17 mouse cellular contexts compared by ENCODE assay signal in genomic region chr7:66711166-66711565, GRCm38 (mm10). TPM values are rescaled to one million over a fixed set of nuclear protein-coding genes. Genes with fewer than 3 reads are reported as not detected.
DNase-seq lines count a peak whose midpoint lies in the region; ATAC-seq and TF ChIP-seq lines count a peak whose summit lies in the region.
"Had no signal": no experiment of that assay in that cellular context is flagged by ENCODE, and none has a peak within 500 bp of the region (broad histone marks: within the 10 kb centered on the region; RNA-seq: fewer than 3 reads in every experiment).

No protein-coding gene starts in this region.

- 79% methylated on average over 2 of the region's 2 CpGs for WGBS in forebrain, embryonic 14.5 days
- 79% methylated on average over 2 of the region's 2 CpGs for WGBS in forebrain, embryonic 10.5 days
- 33% methylated on average over 2 of the region's 2 CpGs for WGBS in kidney, embryonic 16.5 days
- 61% methylated on average over 2 of the region's 2 CpGs for WGBS in midbrain, embryonic 14.5 days
- 64% methylated on average over 2 of the region's 2 CpGs for WGBS in midbrain, embryonic 16.5 days
- 28% methylated on average over 2 of the region's 2 CpGs for WGBS in stomach, postnatal 0 days

- peak; percentile 75 for TF ChIP-seq CTCF in stomach, postnatal 0 days (IDR thresholded peaks at IDR 0.05; ENCODE audit: low read depth)

- no peak for ATAC-seq in forebrain, embryonic 14.5 days
- no peak for ATAC-seq in kidney, embryonic 16.5 days (ENCODE audit: low FRiP score, low TSS enrichment)
- ATAC-seq in midbrain, embryonic 14.5 days (ENCODE audit: low FRiP score, low TSS enrichment) = no peak
- no peak for ATAC-seq in midbrain, embryonic 16.5 days
- no peak for ATAC-seq in stomach, postnatal 0 days (ENCODE audit: low FRiP score, low TSS enrichment)
- ATAC-seq: intestine, embryonic 15.5 days had no signal

- DNase-seq in forebrain, embryonic 14.5 days (ENCODE audit: low spot score) = peak; percentile 36
- no peak for DNase-seq in forebrain, embryonic 10.5 days (ENCODE audit: extremely low spot score, low spot score)
- peak; percentile 28 for DNase-seq in kidney, adult 9 months
- peak; percentile 41 for DNase-seq in midbrain, embryonic 14.5 days
- no peak for DNase-seq in stomach, postnatal 0 days (ENCODE audit: low spot score)
- no peak for DNase-seq in c-Kit-positive CD71-positive TER-119-positive erythroid progenitor cells, embryonic 14.5 days (ENCODE audit: low spot score)
- DNase-seq: adrenal gland, postnatal 25 days; B cell, adult 2 months; cerebellum, adult 11 months; heart, adult 11 months; heart, postnatal 36 days had no signal

- H3K9ac ChIP-seq in forebrain, embryonic 14.5 days (ENCODE audit: low read length) = no peak overlapping the region
- H3K9ac ChIP-seq in kidney, embryonic 16.5 days (replicated peaks; ENCODE audit: low read length) = no peak overlapping the region
- H3K9ac ChIP-seq in midbrain, embryonic 14.5 days (replicated peaks; ENCODE audit: low read length) = no peak overlapping the region
- H3K9ac ChIP-seq in midbrain, embryonic 16.5 days (ENCODE audit: low read depth, low read length) = no peak overlapping the region
- H3K9ac ChIP-seq in stomach, postnatal 0 days (ENCODE audit: low read length) = no peak overlapping the region
- H3K9ac ChIP-seq: intestine, embryonic 15.5 days; liver, embryonic 15.5 days; neural tube, embryonic 15.5 days had no signal

- no peak for TF ChIP-seq EP300 in stomach, postnatal 0 days (optimal IDR thresholded peaks at IDR 0.05)

- H3K27me3 ChIP-seq in forebrain, embryonic 14.5 days (replicated peaks; ENCODE audit: control insufficient read depth, insufficient read depth, low read length) = no peaks in the 10 kb centered on the region
- H3K27me3 ChIP-seq in forebrain, embryonic 10.5 days (ENCODE audit: poor library complexity, severe bottlenecking) = no peaks in the 10 kb centered on the region
- no peaks in the 10 kb centered on the region for H3K27me3 ChIP-seq in kidney, embryonic 16.5 days (ENCODE audit: insufficient read depth, low read length)
- no peaks in the 10 kb centered on the region for H3K27me3 ChIP-seq in midbrain, embryonic 14.5 days (ENCODE audit: control insufficient read depth, insufficient read depth, low read length)
- H3K27me3 ChIP-seq in midbrain, embryonic 16.5 days (ENCODE audit: control insufficient read depth, insufficient read depth, low read depth, low read length) = no peaks in the 10 kb centered on the region
- H3K27me3 ChIP-seq in stomach, postnatal 0 days (ENCODE audit: control insufficient read depth, insufficient read depth, low read length) = no peaks in the 10 kb centered on the region
- H3K27me3 ChIP-seq: intestine, embryonic 15.5 days; liver, embryonic 15.5 days; neural tube, embryonic 15.5 days had no signal

- H3K4me2 ChIP-seq in forebrain, embryonic 14.5 days (ENCODE audit: low read length) = no peak overlapping the region
- H3K4me2 ChIP-seq in kidney, embryonic 16.5 days (replicated peaks; ENCODE audit: low read depth, low read length) = no peak overlapping the region
- H3K4me2 ChIP-seq in midbrain, embryonic 14.5 days (ENCODE audit: low read length) = no peak overlapping the region
- H3K4me2 ChIP-seq in midbrain, embryonic 16.5 days (ENCODE audit: low read length) = no peak overlapping the region
- H3K4me2 ChIP-seq in stomach, postnatal 0 days (replicated peaks; ENCODE audit: low read depth) = no peak overlapping the region
- H3K4me2 ChIP-seq: intestine, embryonic 15.5 days; liver, embryonic 15.5 days; neural tube, embryonic 15.5 days had no signal

- no peak overlapping the region for H3K27ac ChIP-seq in forebrain, embryonic 14.5 days (ENCODE audit: low read depth, low read length)
- H3K27ac ChIP-seq in forebrain, embryonic 10.5 days = no peak overlapping the region
- H3K27ac ChIP-seq in kidney, embryonic 16.5 days (ENCODE audit: low read length) = no peak overlapping the region
- H3K27ac ChIP-seq in midbrain, embryonic 14.5 days (replicated peaks; ENCODE audit: low read depth, low read length) = no peak overlapping the region
- no peak overlapping the region for H3K27ac ChIP-seq in midbrain, embryonic 16.5 days (ENCODE audit: low read length)
- H3K27ac ChIP-seq in stomach, postnatal 0 days (replicated peaks) = no peak overlapping the region
- H3K27ac ChIP-seq: intestine, embryonic 15.5 days; liver, embryonic 15.5 days; neural tube, embryonic 15.5 days had no signal

- no peaks in the 10 kb centered on the region for H3K9me3 ChIP-seq in forebrain, embryonic 14.5 days (replicated peaks; ENCODE audit: control insufficient read depth, low read length)
- H3K9me3 ChIP-seq in forebrain, embryonic 10.5 days = no peaks in the 10 kb centered on the region
- no peaks in the 10 kb centered on the region for H3K9me3 ChIP-seq in kidney, embryonic 16.5 days (ENCODE audit: low read length)
- H3K9me3 ChIP-seq in midbrain, embryonic 14.5 days (ENCODE audit: control insufficient read depth, low read length) = no peaks in the 10 kb centered on the region
- H3K9me3 ChIP-seq in midbrain, embryonic 16.5 days (replicated peaks; ENCODE audit: control insufficient read depth, low read length, poor library complexity, severe bottlenecking) = no peaks in the 10 kb centered on the region
- H3K9me3 ChIP-seq in stomach, postnatal 0 days (ENCODE audit: control insufficient read depth, low read length) = no peaks in the 10 kb centered on the region
- H3K9me3 ChIP-seq: intestine, embryonic 15.5 days; liver, embryonic 15.5 days; neural tube, embryonic 15.5 days had no signal

- H3K36me3 ChIP-seq in forebrain, embryonic 14.5 days (ENCODE audit: control insufficient read depth, insufficient read depth, low read length) = peaks cover 55% of the 10 kb centered on the region
- peaks cover 67% of the 10 kb centered on the region for H3K36me3 ChIP-seq in forebrain, embryonic 10.5 days (replicated peaks)
- peaks cover 27% of the 10 kb centered on the region for H3K36me3 ChIP-seq in kidney, embryonic 16.5 days (ENCODE audit: insufficient read depth, low read length)
- H3K36me3 ChIP-seq in midbrain, embryonic 14.5 days (ENCODE audit: control insufficient read depth, insufficient read depth, low read length) = peaks cover 63% of the 10 kb centered on the region
- peaks cover 32% of the 10 kb centered on the region for H3K36me3 ChIP-seq in midbrain, embryonic 16.5 days (ENCODE audit: control insufficient read depth, insufficient read depth, low read length)
- H3K36me3 ChIP-seq in stomach, postnatal 0 days (ENCODE audit: control insufficient read depth, insufficient read depth, low read length) = peaks cover 20% of the 10 kb centered on the region; the same call in 1 of the 2 replicates

- H3K4me1 ChIP-seq in forebrain, embryonic 14.5 days (ENCODE audit: control insufficient read depth, insufficient read depth, low read length) = no peaks in the 10 kb centered on the region
- H3K4me1 ChIP-seq in forebrain, embryonic 10.5 days = no peaks in the 10 kb centered on the region
- no peaks in the 10 kb centered on the region for H3K4me1 ChIP-seq in kidney, embryonic 16.5 days (ENCODE audit: insufficient read depth, low read length)
- H3K4me1 ChIP-seq in midbrain, embryonic 14.5 days (ENCODE audit: control insufficient read depth, insufficient read depth, low read length) = no peaks in the 10 kb centered on the region
- H3K4me1 ChIP-seq in midbrain, embryonic 16.5 days (ENCODE audit: control insufficient read depth, insufficient read depth, low read length) = no peaks in the 10 kb centered on the region
- H3K4me1 ChIP-seq in stomach, postnatal 0 days (replicated peaks; ENCODE audit: control insufficient read depth, insufficient read depth) = no peaks in the 10 kb centered on the region
- H3K4me1 ChIP-seq: intestine, embryonic 15.5 days; liver, embryonic 15.5 days; neural tube, embryonic 15.5 days had no signal

- no peak overlapping the region for H3K4me3 ChIP-seq in forebrain, embryonic 14.5 days (ENCODE audit: low read depth, low read length)
- H3K4me3 ChIP-seq in forebrain, embryonic 10.5 days = no peak overlapping the region
- no peak overlapping the region for H3K4me3 ChIP-seq in kidney, embryonic 16.5 days (ENCODE audit: low read length)
- H3K4me3 ChIP-seq in midbrain, embryonic 14.5 days (replicated peaks; ENCODE audit: low read depth, low read length) = no peak overlapping the region
- H3K4me3 ChIP-seq in midbrain, embryonic 16.5 days (ENCODE audit: low read depth, low read length) = no peak overlapping the region
- no peak overlapping the region for H3K4me3 ChIP-seq in stomach, postnatal 0 days (ENCODE audit: low read depth, low read length)
- H3K4me3 ChIP-seq: erythroblast, embryonic 14.5 days; intestine, embryonic 15.5 days; liver, embryonic 15.5 days; neural tube, embryonic 15.5 days had no signal

RNA-seq across cellular contexts. Expression of gene Lins1, which starts 21.5 kb away (rescaled TPM):
- polyA plus RNA-seq in forebrain, embryonic 14.5 days (2014; fragmentation: Nextera tagmentation; extraction: Ambion mirVana) = 24.4 and 26.4 TPM in 2 replicates
- 22.9 and 24.6 TPM in 2 replicates for polyA plus RNA-seq in forebrain, embryonic 10.5 days (2016; fragmentation: Nextera tagmentation; extraction: Ambion mirVana)
- 20.4 and 20.6 TPM in 2 replicates for polyA plus RNA-seq in kidney, embryonic 16.5 days (2015; fragmentation: Nextera tagmentation; extraction: Ambion mirVana)
- polyA plus RNA-seq in midbrain, embryonic 14.5 days (2014; fragmentation: Nextera tagmentation; extraction: Ambion mirVana) = 19.9 and 20.6 TPM in 2 replicates
- 20.6 and 21.8 TPM in 2 replicates for polyA plus RNA-seq in midbrain, embryonic 16.5 days (2015; fragmentation: Nextera tagmentation; extraction: Ambion mirVana)
- polyA plus RNA-seq in stomach, postnatal 0 days (2015; fragmentation: Nextera tagmentation; extraction: Ambion mirVana) = 7.6 and 7.8 TPM in 2 replicates

RNA-seq across cellular contexts. Expression of gene Asb7, which starts 21.8 kb away (rescaled TPM):
- 10.1 and 13.0 TPM in 2 replicates for polyA plus RNA-seq in forebrain, embryonic 14.5 days (2014; fragmentation: Nextera tagmentation; extraction: Ambion mirVana)
- 14.6 and 15.6 TPM in 2 replicates for polyA plus RNA-seq in forebrain, embryonic 10.5 days (2016; fragmentation: Nextera tagmentation; extraction: Ambion mirVana)
- 16.4 and 16.9 TPM in 2 replicates for polyA plus RNA-seq in kidney, embryonic 16.5 days (2015; fragmentation: Nextera tagmentation; extraction: Ambion mirVana)
- polyA plus RNA-seq in midbrain, embryonic 14.5 days (2014; fragmentation: Nextera tagmentation; extraction: Ambion mirVana) = 19.0 and 19.8 TPM in 2 replicates
- polyA plus RNA-seq in midbrain, embryonic 16.5 days (2015; fragmentation: Nextera tagmentation; extraction: Ambion mirVana) = 15.9 and 19.0 TPM in 2 replicates
- polyA plus RNA-seq in stomach, postnatal 0 days (2015; fragmentation: Nextera tagmentation; extraction: Ambion mirVana) = 5.0 and 5.9 TPM in 2 replicates

RNA-seq across cellular contexts. Expression of gene Cers3, which starts 32.1 kb away (rescaled TPM):
- 0.50 and 0.57 TPM in 2 replicates for polyA plus RNA-seq in forebrain, embryonic 14.5 days (2014; fragmentation: Nextera tagmentation; extraction: Ambion mirVana)
- 0.79 and 0.87 TPM in 2 replicates for polyA plus RNA-seq in forebrain, embryonic 10.5 days (2016; fragmentation: Nextera tagmentation; extraction: Ambion mirVana)
- 1.7 and 2.7 TPM in 2 replicates for polyA plus RNA-seq in kidney, embryonic 16.5 days (2015; fragmentation: Nextera tagmentation; extraction: Ambion mirVana)
- polyA plus RNA-seq in midbrain, embryonic 14.5 days (2014; fragmentation: Nextera tagmentation; extraction: Ambion mirVana) = 0.50 and 0.55 TPM in 2 replicates
- 0.26 and 0.52 TPM in 2 replicates for polyA plus RNA-seq in midbrain, embryonic 16.5 days (2015; fragmentation: Nextera tagmentation; extraction: Ambion mirVana)
- polyA plus RNA-seq in stomach, postnatal 0 days (2015; fragmentation: Nextera tagmentation; extraction: Ambion mirVana) = 40.8 and 41.3 TPM in 2 replicates
- polyA plus RNA-seq: erythroblast, embryonic 14.5 days had no signal

Comparison
In these comparisons a context has a peak if more than half of its experiments do, and no peak if none do; other contexts are left out.
1. DNase-seq: peak in forebrain, embryonic 14.5 days (single experiment), kidney, adult 9 months (single experiment) and midbrain, embryonic 14.5 days (single experiment); none in forebrain, embryonic 10.5 days (single experiment), stomach, postnatal 0 days (single experiment) and c-Kit-positive CD71-positive TER-119-positive erythroid progenitor cells, embryonic 14.5 days (single experiment).
2. RNA of gene Cers3, which starts 32.1 kb away (polyA plus RNA-seq): 40.8 to 41.3 TPM in stomach, postnatal 0 days; 1.7 to 2.7 TPM in kidney, embryonic 16.5 days, 0.79 to 0.87 TPM in forebrain, embryonic 10.5 days, 0.50 to 0.55 TPM in midbrain, embryonic 14.5 days, 0.50 to 0.57 TPM in forebrain, embryonic 14.5 days and 0.26 to 0.52 TPM in midbrain, embryonic 16.5 days; every median in the first group is over 10 times any median in the second.